Mouse (Mus musculus): ENCODE data around the gene Gpd1. TPM values are rescaled to one million over a fixed set of nuclear protein-coding genes. Genes with fewer than 3 reads are reported as not detected.
A peak's percentile ranks its signal among the peaks of the same experiment; 100 is the strongest.

Gpd1 gene
- 124 and 136 TPM in 2 replicates for polyA plus RNA-seq (2015; fragmentation: Nextera tagmentation; extraction: Ambion mirVana)

DNA sequence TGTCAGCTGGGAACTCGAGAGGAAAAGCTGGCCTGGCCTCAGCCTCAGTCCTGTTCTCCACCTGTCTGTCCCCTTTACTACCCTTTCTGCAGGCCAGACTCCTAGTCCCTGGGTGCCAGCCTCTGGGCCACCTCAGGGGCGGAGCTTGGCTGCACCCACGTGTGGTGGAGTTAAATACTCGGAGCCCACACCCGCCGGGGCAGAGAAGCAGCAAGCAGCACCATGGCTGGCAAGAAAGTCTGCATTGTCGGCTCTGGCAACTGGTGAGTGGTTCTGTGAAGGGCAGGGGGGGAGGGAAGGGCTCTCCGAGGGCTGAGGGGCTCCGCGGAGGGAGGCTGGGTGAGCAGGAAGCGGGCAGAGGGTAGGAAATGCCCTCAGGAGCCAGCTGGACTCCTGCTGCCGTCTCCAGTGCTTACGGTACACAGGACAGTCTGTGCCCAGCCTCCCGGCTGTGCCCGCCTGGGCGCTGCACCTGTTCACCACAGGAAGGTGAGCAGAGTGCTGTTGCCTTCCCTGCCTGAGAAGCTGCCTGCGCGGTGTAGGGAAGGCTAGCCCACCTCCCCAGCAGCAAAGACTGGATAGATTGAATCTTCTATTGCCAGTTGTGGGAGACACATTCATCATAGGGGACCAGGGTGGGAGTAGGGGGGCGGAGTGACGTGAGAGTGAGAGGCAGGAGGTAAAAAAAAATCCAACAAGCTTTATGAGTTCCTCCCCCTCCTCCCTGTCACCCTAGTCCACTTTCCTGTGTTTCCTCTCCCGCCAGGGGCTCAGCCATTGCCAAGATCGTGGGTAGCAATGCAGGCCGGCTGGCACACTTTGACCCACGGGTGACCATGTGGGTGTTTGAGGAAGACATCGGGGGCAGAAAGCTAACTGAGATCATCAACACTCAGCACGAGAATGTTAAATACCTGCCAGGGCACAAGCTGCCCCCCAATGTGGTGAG lies at the start of gene Gpd1:
Gene Gpd1 (plus strand): TSS at position 130 of the 949 bp plus-strand sequence.
- peak; percentile 48 for ATAC-seq
- 40% methylated on average over 26 of the region's 26 CpGs for WGBS
- H3K27ac ChIP-seq (ENCODE audit: low read depth, low read length): peak within 1 kb of the TSS; percentile 84
- peak within 1 kb of the TSS; percentile 40 for H3K4me3 ChIP-seq (ENCODE audit: low read depth, low read length)
- no peaks in the 10 kb centered on the region for H3K9me3 ChIP-seq (ENCODE audit: control insufficient read depth)
- no peaks in the 10 kb centered on the region for H3K27me3 ChIP-seq (replicated peaks; ENCODE audit: control insufficient read depth, insufficient read depth, low read length)
- H3K36me3 ChIP-seq (ENCODE audit: control insufficient read depth, insufficient read depth): peaks cover 34% of the 10 kb centered on the region; the same call in 1 of the 2 replicates
- H3K9ac ChIP-seq (ENCODE audit: low read depth, low read length): peak within 1 kb of the TSS; percentile 43
- peak within 1 kb of the TSS; percentile 60 for H3K4me2 ChIP-seq (replicated peaks; ENCODE audit: low read depth)
- no peaks in the 10 kb centered on the region for H3K4me1 ChIP-seq (replicated peaks; ENCODE audit: control insufficient read depth, insufficient read depth, low read length)
- no peak for TF ChIP-seq CTCF (IDR thresholded peaks at IDR 0.05; ENCODE audit: low read depth)

DNA sequence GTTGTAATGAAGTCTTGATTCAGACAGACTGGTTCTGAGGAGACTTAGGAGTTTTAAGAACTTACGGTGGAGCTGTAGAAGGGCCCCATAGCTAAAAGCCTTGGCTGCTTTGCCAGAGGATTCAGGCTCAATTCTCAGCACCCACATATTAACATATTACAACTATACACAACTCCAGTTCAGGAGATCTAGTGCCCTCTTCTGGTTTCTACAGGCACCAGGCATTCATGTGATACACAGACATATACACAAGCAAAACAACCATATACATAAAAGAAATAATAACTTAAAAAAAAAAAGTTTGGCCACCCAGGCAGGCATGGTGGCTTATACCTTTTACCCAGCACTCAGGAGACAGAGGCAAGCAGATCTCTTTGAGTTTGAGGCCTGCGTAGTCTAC lies 49.8 kb upstream of the Gpd1 start:
- TF ChIP-seq CTCF (IDR thresholded peaks at IDR 0.05; ENCODE audit: low read depth): 0 out of 2 replicates have a peak, but pooled peaks have one; percentile 23
- 100% methylated on average over 2 of the region's 2 CpGs for WGBS
- H3K27ac ChIP-seq (ENCODE audit: low read depth, low read length): no peak overlapping the region
- no peak overlapping the region for H3K4me3 ChIP-seq (ENCODE audit: low read depth, low read length)
- no peak overlapping the region for H3K4me2 ChIP-seq (replicated peaks; ENCODE audit: low read depth)
- no peak overlapping the region for H3K9ac ChIP-seq (ENCODE audit: low read depth, low read length)
- H3K27me3 ChIP-seq (replicated peaks; ENCODE audit: control insufficient read depth, insufficient read depth, low read length): peaks cover 54% of the 10 kb centered on the region
- H3K4me1 ChIP-seq (replicated peaks; ENCODE audit: control insufficient read depth, insufficient read depth, low read length): peaks cover 3% of the 10 kb centered on the region
- H3K36me3 ChIP-seq (ENCODE audit: control insufficient read depth, insufficient read depth): no peaks in the 10 kb centered on the region
- H3K9me3 ChIP-seq (ENCODE audit: control insufficient read depth): no peaks in the 10 kb centered on the region
- no peak for ATAC-seq

DNA sequence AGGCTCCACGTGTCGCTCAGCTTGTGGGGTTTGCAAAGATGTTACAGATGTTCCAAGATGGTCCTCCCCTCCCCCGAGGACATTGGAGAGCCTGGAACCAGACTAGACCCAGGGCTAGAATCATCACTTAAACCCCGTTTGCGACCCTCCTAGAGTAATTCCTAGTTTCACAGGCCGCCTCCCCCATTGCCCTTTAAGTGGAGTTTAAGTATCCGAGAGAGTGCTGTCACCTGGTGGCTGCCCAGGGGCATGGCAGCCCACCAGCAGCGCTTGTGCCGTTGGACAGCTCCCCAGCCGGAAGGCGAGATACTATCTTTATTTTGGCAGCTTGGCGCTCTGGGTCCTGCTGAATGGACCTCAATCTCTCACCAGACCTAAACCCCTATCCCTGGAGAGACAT lies 48.4 kb upstream of the Gpd1 start:
- Histone ChIP-seq H3K9me3 (ENCODE audit: control insufficient read depth) (no peaks in the 10 kb centered on the region), H3K36me3 (ENCODE audit: control insufficient read depth, insufficient read depth) (no peaks in the 10 kb centered on the region), H3K9ac (ENCODE audit: low read depth, low read length) (no peak overlapping the region), H3K27ac (ENCODE audit: low read depth, low read length) (no peak overlapping the region), H3K4me3 (ENCODE audit: low read depth, low read length) (no peak overlapping the region), H3K4me1 (replicated peaks; ENCODE audit: control insufficient read depth, insufficient read depth, low read length) (peaks cover 3% of the 10 kb centered on the region), H3K4me2 (replicated peaks; ENCODE audit: low read depth) (no peak overlapping the region), H3K27me3 (replicated peaks; ENCODE audit: control insufficient read depth, insufficient read depth, low read length) (peaks cover 56% of the 10 kb centered on the region)
- 3% methylated on average over 12 of the region's 12 CpGs for WGBS
- no peak for ATAC-seq
- TF ChIP-seq CTCF (IDR thresholded peaks at IDR 0.05; ENCODE audit: low read depth): peak; percentile 94

DNA sequence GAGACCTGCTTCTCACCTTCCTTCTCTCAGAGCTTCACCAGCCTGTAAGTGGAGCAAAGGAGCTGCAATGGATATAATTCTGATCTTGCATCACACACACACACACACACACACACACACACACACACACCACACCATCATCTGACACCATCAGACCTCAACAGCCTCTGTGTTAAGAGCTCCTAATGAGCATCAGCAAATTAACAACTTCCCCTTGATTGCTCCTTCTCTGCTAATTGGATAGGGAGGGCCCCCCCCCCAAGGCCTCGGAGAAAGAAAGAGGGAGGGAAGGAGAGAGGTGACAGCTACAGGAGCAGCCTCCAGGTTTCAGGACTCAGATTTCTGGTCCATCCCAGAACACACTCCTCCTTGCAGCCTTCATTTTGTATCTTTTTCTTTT lies 47.9 kb upstream of the Gpd1 start:
- Histone ChIP-seq H3K36me3 (ENCODE audit: control insufficient read depth, insufficient read depth) (no peaks in the 10 kb centered on the region), H3K27me3 (replicated peaks; ENCODE audit: control insufficient read depth, insufficient read depth, low read length) (peaks cover 56% of the 10 kb centered on the region), H3K9me3 (ENCODE audit: control insufficient read depth) (no peaks in the 10 kb centered on the region), H3K4me3 (ENCODE audit: low read depth, low read length) (no peak overlapping the region), H3K9ac (ENCODE audit: low read depth, low read length) (no peak overlapping the region), H3K4me2 (replicated peaks; ENCODE audit: low read depth) (no peak overlapping the region), H3K4me1 (replicated peaks; ENCODE audit: control insufficient read depth, insufficient read depth, low read length) (no peaks in the 10 kb centered on the region), H3K27ac (ENCODE audit: low read depth, low read length) (no peak overlapping the region)
- TF ChIP-seq CTCF (IDR thresholded peaks at IDR 0.05; ENCODE audit: low read depth): no peak
- WGBS: 9% methylated on average over 1 of the region's 1 CpGs
- no peak for ATAC-seq

DNA sequence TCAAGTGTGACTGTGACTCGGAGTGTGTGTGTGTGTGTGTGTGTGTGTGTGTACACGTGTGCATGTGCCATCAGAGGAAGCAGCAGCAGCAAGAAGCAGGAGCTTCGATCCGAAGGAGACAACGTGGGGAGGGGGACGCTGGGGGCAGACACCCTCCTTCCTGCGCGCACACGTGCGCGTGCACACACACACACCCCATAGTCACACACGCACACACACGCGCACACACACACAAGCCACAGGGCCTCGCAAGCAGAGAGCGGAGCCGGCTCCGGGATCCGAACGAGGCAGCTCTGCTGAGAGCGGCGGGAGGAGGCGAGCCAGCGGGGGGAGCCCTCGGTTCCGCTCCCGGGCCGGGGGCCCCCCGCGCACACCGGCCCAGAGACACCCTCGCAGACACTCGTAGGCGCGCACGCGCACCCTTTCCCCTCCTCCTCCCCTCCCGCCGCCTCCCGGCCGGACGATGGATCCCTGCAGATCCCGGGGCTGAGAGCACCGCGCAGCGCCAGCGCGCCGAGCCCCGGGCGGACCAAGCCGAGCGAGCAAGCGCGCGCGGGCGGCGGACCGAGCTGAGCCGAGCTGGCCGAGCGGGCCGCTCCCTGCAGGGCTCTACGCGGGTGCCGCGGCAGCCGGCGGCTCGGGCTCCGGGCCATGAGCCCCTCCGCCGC lies 47.0 kb upstream of the Gpd1 start, which contains the start of gene Asic1:
Gene Asic1 (plus strand): TSS at position 215 of the 668 bp plus-strand sequence.
- peak; percentile 57; the same call in 1 of the 2 replicates for ATAC-seq
- H3K27ac ChIP-seq (ENCODE audit: low read depth, low read length): no peak within 1 kb of the TSS
- 0 out of 2 replicates have a peak within 1 kb of the TSS, but pooled peaks have one; percentile 7 for H3K9ac ChIP-seq (ENCODE audit: low read depth, low read length)
- WGBS: under 1% methylated on average over 52 of the region's 74 CpGs
- no peaks in the 10 kb centered on the region for H3K4me1 ChIP-seq (replicated peaks; ENCODE audit: control insufficient read depth, insufficient read depth, low read length)
- peak within 1 kb of the TSS; percentile 51 for H3K4me3 ChIP-seq (ENCODE audit: low read depth, low read length)
- H3K9me3 ChIP-seq (ENCODE audit: control insufficient read depth): no peaks in the 10 kb centered on the region
- peak; percentile 29 for TF ChIP-seq CTCF (IDR thresholded peaks at IDR 0.05; ENCODE audit: low read depth)
- H3K4me2 ChIP-seq (replicated peaks; ENCODE audit: low read depth): peak within 1 kb of the TSS; percentile 93
- H3K27me3 ChIP-seq (replicated peaks; ENCODE audit: control insufficient read depth, insufficient read depth, low read length): peaks cover 56% of the 10 kb centered on the region
- H3K36me3 ChIP-seq (ENCODE audit: control insufficient read depth, insufficient read depth): no peaks in the 10 kb centered on the region
